Mouse (Mus musculus): Measurements from ENCODE around the gene Lrrc8d. TPM values are rescaled to one million over a fixed set of nuclear protein-coding genes. Genes with fewer than 3 reads are reported as not detected.

Lrrc8d gene
- total and polyA plus RNA-seq, 3 experiments: 7.0 to 26.1 (median 16.6) TPM

DNA sequence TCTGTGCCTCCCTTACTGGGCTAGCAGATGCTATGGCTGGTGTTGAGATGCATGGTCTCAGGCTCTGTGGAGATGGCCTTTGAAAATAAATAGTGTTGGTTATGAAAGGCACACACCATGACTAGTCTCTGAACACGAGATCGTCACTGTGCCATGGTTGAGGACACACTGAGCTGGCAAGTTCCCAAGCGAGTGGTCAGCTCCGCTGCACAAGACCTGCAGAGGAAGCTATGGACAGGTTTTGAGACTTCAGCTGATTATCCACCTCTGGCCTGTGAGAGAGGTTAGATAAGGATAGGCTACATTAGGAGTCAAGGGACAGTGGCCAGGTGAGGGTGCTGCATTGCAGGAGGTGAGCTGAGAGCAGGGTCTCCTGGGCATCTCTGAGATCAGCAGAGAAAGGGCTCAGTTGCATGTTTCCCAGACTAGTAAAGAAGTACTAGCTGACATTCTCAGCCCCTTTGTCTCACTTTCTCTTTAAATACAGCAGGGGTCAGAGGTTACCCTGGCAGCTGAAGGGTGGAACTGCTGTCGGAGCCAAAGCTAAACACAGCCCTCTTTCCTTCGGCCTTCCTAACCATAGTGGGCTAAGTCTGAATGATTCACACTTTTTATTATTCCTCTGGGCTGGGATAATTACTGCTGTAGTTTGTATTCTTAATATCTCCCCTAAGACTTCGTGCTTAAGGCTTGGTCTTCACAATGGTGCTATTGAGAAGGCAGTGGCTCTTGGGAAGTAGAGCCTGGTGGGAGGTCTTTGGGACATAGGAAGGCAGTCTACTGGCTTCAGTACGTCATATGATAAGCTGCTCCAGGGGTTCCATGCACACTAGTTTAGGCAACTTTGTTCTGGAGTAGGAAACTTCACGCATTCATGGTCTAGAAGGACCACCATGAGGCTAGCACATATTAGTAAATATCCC lies 19.6 kb upstream of the Lrrc8d start:
- H3K27me3 ChIP-seq (replicated peaks): no peaks in the 10 kb centered on the region
- dilution Hi-C loops (cut with MboI; ENCODE audit: extremely low pct_ligation_motif_present, extremely low pct_unique_long_range_greater_than_20kb, low sequenced_read_pairs): no loop called here
- no peak for DNase-seq (ENCODE audit: extremely low read depth)

GRCm38 (mm10) chr5:105682143-105682611 lies 17.6 kb upstream of the Lrrc8d start:
- peak overlapping the region; percentile 37 for H3K4me2 ChIP-seq (ENCODE audit: insufficient read depth, low read depth, poor library complexity, severe bottlenecking)
- peak overlapping the region; percentile 91 for H3K27ac ChIP-seq (ENCODE audit: insufficient read depth, low read depth)
- H3K9ac ChIP-seq (ENCODE audit: insufficient read depth, low read depth): no peak overlapping the region
- H3K36me3 ChIP-seq (replicated peaks in 1 of 2; ENCODE audit: control insufficient read depth in 1 of 2, insufficient read depth in 1 of 2, low read length in 1 of 2): no peaks in the 10 kb centered on the region
- in situ Hi-C loops (cut with MboI; ENCODE audit: low pct_ligation_motif_present, low pct_unique_long_range_greater_than_20kb, low sequenced_read_pairs): loop anchor here (10.0 kb wide), 1 partner anchor 277 kb away; no protein-coding TSS in a partner anchor
- no peak overlapping the region for H3K4me3 ChIP-seq (replicated peaks in 1 of 3; ENCODE audit: low read depth in 2 of 3, low read length in 2 of 3, poor library complexity in 1 of 3)
- DNase-seq (ENCODE audit: extremely low read depth): peak; percentile 79
- H3K79me2 ChIP-seq (replicated peaks; ENCODE audit: control insufficient read depth, extremely low read depth, insufficient read depth, poor library complexity, severe bottlenecking): no peaks in the 10 kb centered on the region
- H3K27me3 ChIP-seq (replicated peaks): no peaks in the 10 kb centered on the region
- no peaks in the 10 kb centered on the region for H3K9me3 ChIP-seq (replicated peaks; ENCODE audit: low read length)
- dilution Hi-C loops (cut with MboI; ENCODE audit: extremely low pct_ligation_motif_present, extremely low pct_unique_long_range_greater_than_20kb, low sequenced_read_pairs): no loop called here
- H3K4me1 ChIP-seq (ENCODE audit: control insufficient read depth in 1 of 2, insufficient read depth in 2 of 2): peaks cover 40 to 81% of the 10 kb centered on the region in 2 experiments
- TF ChIP-seq MEF2A (IDR thresholded peaks at IDR 0.05; ENCODE audit: borderline replicate concordance, low read depth, low read length) (peak; percentile 85), EP300 (IDR thresholded peaks at IDR 0.05; ENCODE audit: low read length) (peak; percentile 58), ZKSCAN1 (IDR thresholded peaks at IDR 0.05; ENCODE audit: borderline replicate concordance, low read depth, low read length) (no peak), MAFK (IDR thresholded peaks at IDR 0.05; ENCODE audit: insufficient replicate concordance, low read length) (peak; percentile 76; the same call in 1 of the 2 replicates), E2F4 (IDR thresholded peaks at IDR 0.05; ENCODE audit: insufficient replicate concordance, low read depth, low read length) (no peak), RCOR1 (conservative IDR thresholded peaks at IDR 0.05; ENCODE audit: low read depth, low read length) (no peak), MAX (IDR thresholded peaks at IDR 0.05; ENCODE audit: low read length) (peak; percentile 49; the same call in 1 of the 2 replicates), CHD2 (IDR thresholded peaks at IDR 0.05; ENCODE audit: low read length) (peak; percentile 41; the same call in 1 of the 2 replicates), MYC (IDR thresholded peaks at IDR 0.05; ENCODE audit: low read depth, low read length) (peak; percentile 77), GABPA (IDR thresholded peaks at IDR 0.05; ENCODE audit: insufficient replicate concordance, low read depth, low read length) (no peak), PAX5 (IDR thresholded peaks at IDR 0.05; ENCODE audit: low read length) (no peak), KAT2A (IDR thresholded peaks at IDR 0.05; ENCODE audit: insufficient replicate concordance, low read length) (0 out of 2 replicates have a peak, but pooled peaks have one; percentile 37), MAZ (IDR thresholded peaks at IDR 0.05; ENCODE audit: low read depth, low read length) (peak; percentile 98), ELF1 (IDR thresholded peaks at IDR 0.05; ENCODE audit: low read depth, low read length) (peak; percentile 22; the same call in 1 of the 2 replicates), USF1 (IDR thresholded peaks at IDR 0.05; ENCODE audit: low read depth, low read length) (no peak), ETS1 (conservative IDR thresholded peaks at IDR 0.05; ENCODE audit: low read depth, low read length) (peak; percentile 84), SIN3A (IDR thresholded peaks at IDR 0.05; ENCODE audit: low read length) (peak; percentile 72), NELFE (IDR thresholded peaks at IDR 0.05; ENCODE audit: low read depth, low read length) (no peak), RAD21 (IDR thresholded peaks at IDR 0.05; ENCODE audit: low read depth, low read length) (no peak; the same call in 1 of the 2 replicates), TCF12 (IDR thresholded peaks at IDR 0.05; ENCODE audit: low read depth, low read length) (peak; percentile 84; the same call in 1 of the 2 replicates), ZC3H11A (IDR thresholded peaks at IDR 0.05; ENCODE audit: low read depth, low read length) (no peak), IRF4 (IDR thresholded peaks at IDR 0.05; ENCODE audit: low read depth, low read length) (peak; percentile 73)

More for the DNA sequence above, 19.6 kb upstream of the Lrrc8d start:
- in situ Hi-C loops (cut with MboI; ENCODE audit: low pct_ligation_motif_present, low pct_unique_long_range_greater_than_20kb, low sequenced_read_pairs): loop anchor here (10.0 kb wide), 1 partner anchor 275 kb away; no protein-coding TSS in a partner anchor
- H3K79me2 ChIP-seq (replicated peaks; ENCODE audit: control insufficient read depth, extremely low read depth, insufficient read depth, poor library complexity, severe bottlenecking): no peaks in the 10 kb centered on the region
- H3K4me2 ChIP-seq (ENCODE audit: insufficient read depth, low read depth, poor library complexity, severe bottlenecking): no peak overlapping the region
- no peaks in the 10 kb centered on the region for H3K36me3 ChIP-seq (replicated peaks in 1 of 2; ENCODE audit: control insufficient read depth in 1 of 2, insufficient read depth in 1 of 2, low read length in 1 of 2)
- no peak overlapping the region for H3K9ac ChIP-seq (ENCODE audit: insufficient read depth, low read depth)
- H3K4me1 ChIP-seq (ENCODE audit: control insufficient read depth in 1 of 2, insufficient read depth in 2 of 2): peaks cover 49 to 77% of the 10 kb centered on the region in 2 experiments
- no peak overlapping the region for H3K4me3 ChIP-seq (replicated peaks in 1 of 3; ENCODE audit: low read depth in 2 of 3, low read length in 2 of 3, poor library complexity in 1 of 3)
- TF ChIP-seq ELF1 (IDR thresholded peaks at IDR 0.05; ENCODE audit: low read depth, low read length) (no peak), SIN3A (IDR thresholded peaks at IDR 0.05; ENCODE audit: low read length) (no peak), E2F4 (IDR thresholded peaks at IDR 0.05; ENCODE audit: insufficient replicate concordance, low read depth, low read length) (no peak), CTCF (conservative IDR thresholded peaks at IDR 0.05 in 1 of 2, IDR thresholded peaks at IDR 0.05 in 1 of 2; ENCODE audit: low read depth in 2 of 2, low read length in 2 of 2) (no peak), USF2 (conservative IDR thresholded peaks at IDR 0.05; ENCODE audit: low read depth, low read length) (no peak), ZC3H11A (IDR thresholded peaks at IDR 0.05; ENCODE audit: low read depth, low read length) (no peak), ZNF384 (IDR thresholded peaks at IDR 0.05; ENCODE audit: low read depth, low read length) (no peak), EP300 (IDR thresholded peaks at IDR 0.05; ENCODE audit: low read length) (no peak), CHD1 (IDR thresholded peaks at IDR 0.05; ENCODE audit: low read depth, low read length) (no peak), SMC3 (IDR thresholded peaks at IDR 0.05; ENCODE audit: low read depth, low read length) (no peak; the same call in 1 of the 2 replicates), MXI1 (IDR thresholded peaks at IDR 0.05; ENCODE audit: low read depth, low read length) (no peak), TCF12 (IDR thresholded peaks at IDR 0.05; ENCODE audit: low read depth, low read length) (no peak), PAX5 (IDR thresholded peaks at IDR 0.05; ENCODE audit: low read length) (no peak), GABPA (IDR thresholded peaks at IDR 0.05; ENCODE audit: insufficient replicate concordance, low read depth, low read length) (no peak), HCFC1 (IDR thresholded peaks at IDR 0.05; ENCODE audit: low read depth, low read length) (no peak), MAX (IDR thresholded peaks at IDR 0.05; ENCODE audit: low read length) (no peak), MAZ (IDR thresholded peaks at IDR 0.05; ENCODE audit: low read depth, low read length) (no peak), KAT2A (IDR thresholded peaks at IDR 0.05; ENCODE audit: insufficient replicate concordance, low read length) (no peak)
- no peak overlapping the region for H3K27ac ChIP-seq (ENCODE audit: insufficient read depth, low read depth)
- H3K9me3 ChIP-seq (replicated peaks; ENCODE audit: low read length): no peaks in the 10 kb centered on the region

Data from CH12.LX (cell line).